Comparison of ENCODE assay signal across 9 mouse cellular contexts in genomic region chr2:173164358-173164757, GRCm38 (mm10). TPM values are rescaled to one million over a fixed set of nuclear protein-coding genes. Genes with fewer than 3 reads are reported as not detected.
DNase-seq lines count a peak whose midpoint lies in the region; ATAC-seq and TF ChIP-seq lines count a peak whose summit lies in the region.
"Had no signal": no experiment of that assay in that cellular context is flagged by ENCODE, and none has a peak within 500 bp of the region (broad histone marks: within the 10 kb centered on the region; RNA-seq: fewer than 3 reads in every experiment).

No protein-coding gene starts in this region.

- no peak overlapping the region for H3K27ac ChIP-seq in hindbrain, embryonic 11.5 days (ENCODE audit: low read depth, low read length)
- H3K27ac ChIP-seq in hindbrain, embryonic 12.5 days = no peak overlapping the region
- no peak overlapping the region for H3K27ac ChIP-seq in spleen, adult 2 months (ENCODE audit: insufficient read depth, low read length)
- no peak overlapping the region for H3K27ac ChIP-seq in cortical plate, adult 2 months (ENCODE audit: insufficient read depth, low read length)
- H3K27ac ChIP-seq in small intestine, adult 2 months (ENCODE audit: insufficient read depth, low read depth, low read length) = no peak overlapping the region
- H3K27ac ChIP-seq: embryonic facial prominence, embryonic 12.5 days had no signal

- H3K9ac ChIP-seq in hindbrain, embryonic 11.5 days (ENCODE audit: low read depth, low read length) = no peak overlapping the region
- H3K9ac ChIP-seq in hindbrain, embryonic 12.5 days = no peak overlapping the region
- H3K9ac ChIP-seq: embryonic facial prominence, embryonic 12.5 days had no signal

- TF ChIP-seq CTCF in spleen, adult 2 months (IDR thresholded peaks at IDR 0.05; ENCODE audit: extremely low read depth, insufficient read depth, insufficient read length, insufficient replicate concordance) = peak; percentile 60; the same call in 1 of the 2 replicates
- peak; percentile 43 for TF ChIP-seq CTCF in cortical plate, adult 2 months (IDR thresholded peaks at IDR 0.05; ENCODE audit: extremely low read depth, insufficient read depth, low read length)
- peak; percentile 62; the same call in 1 of the 2 replicates for TF ChIP-seq CTCF in small intestine, adult 2 months (IDR thresholded peaks at IDR 0.05; ENCODE audit: extremely low read depth, insufficient read length, insufficient replicate concordance, low read depth, low read length)

- no peak for TF ChIP-seq POLR2A in spleen, adult 2 months (IDR thresholded peaks at IDR 0.05; ENCODE audit: low read depth, low read length)
- no peak for TF ChIP-seq POLR2A in cortical plate, adult 2 months (IDR thresholded peaks at IDR 0.05; ENCODE audit: extremely low read depth, insufficient read depth, low read length)
- TF ChIP-seq POLR2A in small intestine, adult 2 months (IDR thresholded peaks at IDR 0.05; ENCODE audit: low read depth, low read length) = no peak

- WGBS in hindbrain, embryonic 11.5 days = 62% methylated on average over 2 of the region's 2 CpGs
- 51% methylated on average over 2 of the region's 2 CpGs for WGBS in hindbrain, embryonic 12.5 days
- WGBS in spleen, adult 2 months = 44% methylated on average over 2 of the region's 2 CpGs
- WGBS in small intestine, adult 2 months = 48% methylated on average over 2 of the region's 2 CpGs

- H3K4me3 ChIP-seq in hindbrain, embryonic 11.5 days (ENCODE audit: low read depth, low read length) = no peak overlapping the region
- H3K4me3 ChIP-seq in hindbrain, embryonic 12.5 days = no peak overlapping the region
- no peak overlapping the region for H3K4me3 ChIP-seq in spleen, adult 2 months (ENCODE audit: extremely low read depth, insufficient read depth, insufficient read length)
- no peak overlapping the region for H3K4me3 ChIP-seq in cortical plate, adult 2 months (ENCODE audit: insufficient read depth, low read length)
- no peak overlapping the region for H3K4me3 ChIP-seq in small intestine, adult 2 months (ENCODE audit: low read depth, low read length)
- H3K4me3 ChIP-seq: embryonic facial prominence, embryonic 12.5 days had no signal

- H3K9me3 ChIP-seq in hindbrain, embryonic 11.5 days (ENCODE audit: control insufficient read depth, low read length) = no peaks in the 10 kb centered on the region
- no peaks in the 10 kb centered on the region for H3K9me3 ChIP-seq in hindbrain, embryonic 12.5 days (replicated peaks)
- H3K9me3 ChIP-seq: embryonic facial prominence, embryonic 12.5 days had no signal

- no peak overlapping the region for H3K4me2 ChIP-seq in hindbrain, embryonic 11.5 days (replicated peaks; ENCODE audit: low read depth, low read length)
- H3K4me2 ChIP-seq in hindbrain, embryonic 12.5 days (replicated peaks) = no peak overlapping the region
- H3K4me2 ChIP-seq: embryonic facial prominence, embryonic 12.5 days had no signal

- H3K4me1 ChIP-seq in hindbrain, embryonic 11.5 days (replicated peaks; ENCODE audit: control insufficient read depth, insufficient read depth, low read length) = no peaks in the 10 kb centered on the region
- H3K4me1 ChIP-seq in hindbrain, embryonic 12.5 days = peaks cover 10% of the 10 kb centered on the region
- H3K4me1 ChIP-seq in spleen, adult 2 months (ENCODE audit: control insufficient read depth, insufficient read depth, insufficient read length) = no peaks in the 10 kb centered on the region
- peaks cover 3% of the 10 kb centered on the region for H3K4me1 ChIP-seq in cortical plate, adult 2 months (ENCODE audit: control insufficient read depth, insufficient read depth, low read length)
- peaks cover 11% of the 10 kb centered on the region for H3K4me1 ChIP-seq in small intestine, adult 2 months (ENCODE audit: control insufficient read depth, insufficient read depth, insufficient read length, low read length)
- H3K4me1 ChIP-seq: embryonic facial prominence, embryonic 12.5 days had no signal

- no peaks in the 10 kb centered on the region for H3K27me3 ChIP-seq in hindbrain, embryonic 11.5 days (ENCODE audit: control insufficient read depth, insufficient read depth, low read length)
- peaks cover 6% of the 10 kb centered on the region for H3K27me3 ChIP-seq in hindbrain, embryonic 12.5 days
- no peaks in the 10 kb centered on the region for H3K27me3 ChIP-seq in spleen, adult 2 months (ENCODE audit: control insufficient read depth, insufficient read depth, low read length)
- no peaks in the 10 kb centered on the region for H3K27me3 ChIP-seq in small intestine, adult 2 months (ENCODE audit: control insufficient read depth, insufficient read depth, low read length)
- H3K27me3 ChIP-seq: embryonic facial prominence, embryonic 12.5 days had no signal

- ATAC-seq in hindbrain, embryonic 11.5 days (ENCODE audit: low FRiP score) = no peak
- no peak for ATAC-seq in hindbrain, embryonic 12.5 days (ENCODE audit: low FRiP score)

- H3K36me3 ChIP-seq in hindbrain, embryonic 11.5 days (ENCODE audit: control insufficient read depth, insufficient read depth, low read length) = no peaks in the 10 kb centered on the region
- no peaks in the 10 kb centered on the region for H3K36me3 ChIP-seq in hindbrain, embryonic 12.5 days
- H3K36me3 ChIP-seq in spleen, adult 2 months (ENCODE audit: control insufficient read depth, insufficient read depth, low read length) = no peaks in the 10 kb centered on the region
- H3K36me3 ChIP-seq in small intestine, adult 2 months (ENCODE audit: control insufficient read depth, insufficient read depth, low read length) = no peaks in the 10 kb centered on the region
- H3K36me3 ChIP-seq: embryonic facial prominence, embryonic 12.5 days had no signal

- peak; percentile 51 for DNase-seq in hindbrain, embryonic 11.5 days (ENCODE audit: low spot score)
- DNase-seq in spleen, adult 2 months (ENCODE audit: low read depth in 1 of 2, low spot score in 2 of 2) = peak in 1 of 2 experiments; percentile 26
- no peak for DNase-seq in spleen, postnatal 4 days (ENCODE audit: low spot score in 2 of 2)
- no peak for DNase-seq in right cerebral cortex, adult 2 months (ENCODE audit: low spot score in 2 of 2)
- no peak for DNase-seq in layer of hippocampus, adult 11-12 months (ENCODE audit: low spot score)

RNA-seq across cellular contexts. Expression of gene Pck1, which starts 11.5 kb away (rescaled TPM):
- not detected in 2 replicates for polyA plus RNA-seq in hindbrain, embryonic 11.5 days (2014; fragmentation: Nextera tagmentation; extraction: Ambion mirVana)
- polyA plus RNA-seq in hindbrain, embryonic 12.5 days (2016; fragmentation: Nextera tagmentation; extraction: Ambion mirVana) = not detected in 2 replicates
- 0.28 and 0.76 TPM in 2 replicates for polyA plus RNA-seq in spleen, adult 2 months (2012; rRNA removed)
- polyA plus RNA-seq in cortical plate, adult 2 months (2012; rRNA removed) = 0.04 TPM in 1 of 2 replicates, not detected in the other
- 5.2 and 46.3 TPM in 2 replicates for polyA plus RNA-seq in small intestine, adult 2 months (2012; rRNA removed)
- polyA plus RNA-seq: embryonic facial prominence, embryonic 12.5 days had no signal

RNA-seq across cellular contexts. Expression of gene Ctcfl, which starts 45.0 kb away (rescaled TPM):
- 0.06 TPM in 2 replicates for polyA plus RNA-seq in hindbrain, embryonic 11.5 days (2014; fragmentation: Nextera tagmentation; extraction: Ambion mirVana)
- polyA plus RNA-seq in hindbrain, embryonic 12.5 days (2016; fragmentation: Nextera tagmentation; extraction: Ambion mirVana) = 0.14 TPM in 2 replicates
- not detected in 2 replicates for polyA plus RNA-seq in spleen, adult 2 months (2012; rRNA removed)
- not detected in 2 replicates for polyA plus RNA-seq in cortical plate, adult 2 months (2012; rRNA removed)
- 0.05 TPM in 1 of 2 replicates, not detected in the other for polyA plus RNA-seq in small intestine, adult 2 months (2012; rRNA removed)

RNA-seq across cellular contexts. Expression of gene Zbp1, which starts 54.4 kb away (rescaled TPM):
- 0.33 TPM in 1 of 2 replicates, not detected in the other for polyA plus RNA-seq in hindbrain, embryonic 11.5 days (2014; fragmentation: Nextera tagmentation; extraction: Ambion mirVana)
- 0.28 TPM in 1 of 2 replicates, not detected in the other for polyA plus RNA-seq in hindbrain, embryonic 12.5 days (2016; fragmentation: Nextera tagmentation; extraction: Ambion mirVana)
- 19.6 and 26.8 TPM in 2 replicates for polyA plus RNA-seq in spleen, adult 2 months (2012; rRNA removed)
- polyA plus RNA-seq in cortical plate, adult 2 months (2012; rRNA removed) = 0.55 and 1.0 TPM in 2 replicates
- polyA plus RNA-seq in small intestine, adult 2 months (2012; rRNA removed) = 23.6 and 51.0 TPM in 2 replicates
- polyA plus RNA-seq: embryonic facial prominence, embryonic 12.5 days had no signal

Comparison
In these comparisons a context has a peak if more than half of its experiments do, and no peak if none do; other contexts are left out.
1. RNA of gene Zbp1, which starts 54.4 kb away (polyA plus RNA-seq): 23.6 to 51.0 TPM in small intestine, adult 2 months and 19.6 to 26.8 TPM in spleen, adult 2 months; 0.55 to 1.0 TPM in cortical plate, adult 2 months, 0.28 TPM in hindbrain, embryonic 12.5 days and 0.33 TPM in hindbrain, embryonic 11.5 days; every median in the first group is over 10 times any median in the second.
2. Peak in every context shown above with its lines, with median percentiles within 50 percentile points of each other: CTCF ChIP-seq.